Mouse (Mus musculus): ENCODE data around the gene Sult6b2.

GRCm38 (mm10) chr6:142738637-142739036 lies 65.7 kb downstream of the Sult6b2 start:
- TF ChIP-seq CTCF (IDR thresholded peaks at IDR 0.05; ENCODE audit: low read depth, low read length), result no peak
- TF ChIP-seq POLR2A (IDR thresholded peaks at IDR 0.05; ENCODE audit: borderline replicate concordance, low read depth, low read length), result no peak

All from bone marrow macrophage, adult 2 months (primary cell).